Mouse (Mus musculus) adrenal gland, postnatal 10 days (tissue): ENCODE measurements around the gene Lmo1. TPM values are rescaled to one million over a fixed set of nuclear protein-coding genes. Genes with fewer than 3 reads are reported as not detected.
"Not testable (repeated sequence)": the region's sequence is repeated elsewhere in the genome, so short reads cannot be mapped to it uniquely, and the experiment has no call there.

Experiments used
- DNase-seq: peaks from one replicate; pipeline ENCODE4 v3.0.0; 2021; ENCODE audit warnings: mixed read lengths
- total RNA-seq, 2 experiments: library from RNA; stranded (reverse); gene quantifications; 2 replicates each; pipeline ENCODE4 v1.2.3; 2021

Lmo1 gene
- total RNA-seq, 2 experiments from 2014 or later: 8.1 to 12.5 TPM

DNA sequence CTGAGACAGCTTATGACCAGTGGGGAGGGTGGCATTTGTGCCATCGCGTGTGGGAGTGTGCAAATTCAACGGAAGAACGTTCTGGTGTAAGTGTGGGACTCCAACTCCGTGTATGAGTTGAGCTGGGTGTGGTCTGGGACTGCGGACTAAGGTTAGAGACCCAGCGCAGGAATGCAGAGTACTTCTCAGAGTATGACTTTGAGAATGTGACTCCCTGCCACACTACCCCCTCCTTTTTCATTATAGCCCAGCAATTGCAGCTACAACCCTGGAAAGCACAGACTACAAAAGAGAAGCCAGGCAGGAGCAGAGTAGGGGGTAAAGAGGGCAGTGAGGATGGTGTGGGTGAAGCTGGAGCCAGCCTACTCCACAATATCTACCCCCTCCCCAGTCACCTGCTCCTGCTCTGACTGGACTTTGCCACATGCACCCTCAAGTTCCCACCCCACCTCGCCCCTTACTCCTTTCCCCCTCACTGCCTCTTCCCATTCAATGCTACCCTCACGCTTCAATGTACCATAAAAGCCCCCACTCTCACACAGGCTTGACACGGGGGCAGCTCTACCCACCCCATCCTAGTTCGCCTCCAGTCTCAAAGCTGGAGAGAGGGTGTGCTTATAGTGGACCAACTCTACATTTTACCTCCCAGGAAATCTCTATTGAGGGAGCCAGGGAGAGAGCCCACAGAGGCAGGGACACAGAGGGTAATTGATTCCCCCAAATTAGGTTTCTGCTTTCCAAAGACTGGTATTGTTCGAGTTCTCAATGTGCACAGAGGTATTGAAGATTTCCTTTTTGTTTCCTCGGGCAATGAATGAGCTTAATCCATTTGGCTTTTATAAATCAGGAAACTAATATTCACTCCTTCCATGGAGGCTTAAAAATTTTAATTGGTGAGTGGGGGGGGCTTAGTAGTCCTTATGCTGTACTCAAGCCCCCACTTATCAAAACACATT is 941 bp upstream of the Lmo1 start:
- no peak for DNase-seq

DNA sequence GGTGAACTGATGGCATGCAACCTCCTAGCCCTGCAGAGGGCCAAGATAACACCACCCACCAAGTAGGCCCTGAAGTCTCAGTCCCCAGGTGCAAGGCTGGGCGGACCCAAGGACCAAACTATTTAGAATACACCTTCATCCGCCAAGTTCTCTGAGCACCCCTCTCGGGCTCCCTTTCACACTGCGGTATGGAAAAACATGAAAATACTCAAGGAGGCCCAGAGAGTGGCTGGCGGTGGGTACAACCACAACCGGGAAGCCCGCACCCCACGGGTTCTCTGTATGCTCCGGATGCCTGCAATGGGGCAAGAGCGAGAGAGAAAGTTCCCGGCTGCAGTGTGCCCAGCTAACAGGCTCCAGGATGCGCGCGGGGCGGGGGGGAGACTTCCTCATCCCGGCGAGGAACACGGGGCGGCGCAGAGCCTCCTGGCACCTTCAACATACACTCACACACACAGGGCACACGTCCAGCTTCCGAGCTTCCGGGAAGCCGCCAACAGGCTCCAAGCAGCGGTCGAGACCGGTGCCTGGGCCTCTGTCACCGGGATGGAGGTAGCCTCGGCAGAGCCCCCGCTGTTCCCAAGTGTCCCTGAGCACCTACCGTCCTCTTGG is 564 bp downstream of the Lmo1 start:
- peak; percentile 64 for DNase-seq

DNA sequence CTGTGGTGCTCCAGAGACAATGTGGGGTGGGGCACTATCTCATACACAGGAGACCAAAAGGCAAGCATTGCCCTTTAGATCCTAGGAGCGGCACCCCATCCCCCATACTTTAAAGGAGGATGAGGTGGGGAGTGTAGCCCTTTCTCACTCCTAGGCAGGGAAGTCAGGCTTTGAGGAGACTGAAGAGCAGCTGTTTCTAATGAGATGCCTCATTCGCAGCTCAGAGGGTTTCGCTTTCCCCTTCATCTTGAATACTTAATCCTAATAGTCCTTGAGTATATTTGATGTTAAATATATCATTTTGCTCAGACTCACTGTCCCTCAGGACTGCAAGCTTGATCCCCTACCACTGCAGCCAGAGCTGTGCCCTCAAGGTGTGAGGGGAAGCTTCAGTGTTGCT is 3.1 kb downstream of the Lmo1 start:
- no peak for DNase-seq

DNA sequence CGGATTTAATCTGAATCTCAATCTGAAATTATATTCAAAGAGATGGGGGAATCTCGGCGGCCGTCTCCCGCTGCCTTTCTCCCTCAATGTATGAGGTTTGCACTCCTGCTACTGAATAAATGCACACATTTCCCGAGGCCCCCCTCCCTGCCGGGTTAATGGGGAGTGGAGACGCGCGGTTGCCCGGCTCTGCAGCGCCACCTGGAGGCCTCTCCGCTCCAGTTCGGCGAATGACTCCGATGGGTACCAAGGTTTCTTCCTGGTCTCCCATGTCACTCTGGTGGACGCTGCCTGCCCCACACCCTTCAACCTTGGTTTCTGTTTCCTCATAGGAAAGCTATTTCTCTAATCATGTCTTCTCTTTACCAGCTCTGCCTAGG is 4.6 kb downstream of the Lmo1 start:
- peak; percentile 93 for DNase-seq

DNA sequence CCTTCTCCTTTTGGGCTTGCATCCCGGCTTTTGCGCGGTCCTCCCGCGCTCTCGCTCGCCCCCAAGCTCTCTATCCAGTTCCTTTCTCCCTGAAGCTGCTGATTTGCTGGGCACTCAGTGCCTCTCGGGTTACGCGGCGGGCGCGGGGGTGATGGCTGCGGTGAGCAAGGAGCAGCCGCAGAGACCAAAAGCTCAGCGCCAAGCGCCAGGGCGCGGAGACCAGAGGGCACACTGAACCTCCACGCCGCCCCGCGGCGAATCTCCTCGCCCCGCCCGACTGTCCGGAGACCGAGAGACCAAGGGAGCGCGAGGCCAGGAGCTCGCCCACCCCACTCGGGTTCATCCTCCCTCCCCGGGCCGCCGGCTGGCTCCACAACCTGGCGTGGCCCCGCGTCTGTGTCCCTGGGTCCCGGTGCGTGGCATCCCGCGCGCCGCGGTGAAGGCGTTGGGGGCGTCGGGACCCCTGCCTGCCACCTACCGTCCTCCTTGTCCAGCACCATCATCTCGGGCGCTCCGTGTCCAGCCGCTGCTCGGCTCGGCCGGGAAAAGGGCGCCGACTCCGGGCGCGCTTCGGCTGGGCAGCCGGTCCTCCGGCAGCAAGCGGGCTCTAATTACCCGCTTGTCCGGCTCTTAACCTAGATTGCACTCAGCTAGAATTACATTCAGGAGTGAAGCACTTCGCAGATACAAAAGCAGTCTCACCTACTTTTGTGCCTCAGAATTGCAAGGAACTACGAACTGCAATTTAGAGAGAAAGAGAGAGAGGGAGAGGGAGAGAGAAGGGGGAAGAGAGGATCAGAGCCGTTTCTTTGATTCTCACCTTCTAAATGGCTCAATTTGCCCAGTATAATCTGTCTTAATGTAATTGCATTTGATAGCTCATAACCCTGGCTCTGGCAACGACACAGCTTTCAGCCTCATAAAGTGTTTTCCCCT is 5.2 kb downstream of the Lmo1 start:
- peak; percentile 43 for DNase-seq

DNA sequence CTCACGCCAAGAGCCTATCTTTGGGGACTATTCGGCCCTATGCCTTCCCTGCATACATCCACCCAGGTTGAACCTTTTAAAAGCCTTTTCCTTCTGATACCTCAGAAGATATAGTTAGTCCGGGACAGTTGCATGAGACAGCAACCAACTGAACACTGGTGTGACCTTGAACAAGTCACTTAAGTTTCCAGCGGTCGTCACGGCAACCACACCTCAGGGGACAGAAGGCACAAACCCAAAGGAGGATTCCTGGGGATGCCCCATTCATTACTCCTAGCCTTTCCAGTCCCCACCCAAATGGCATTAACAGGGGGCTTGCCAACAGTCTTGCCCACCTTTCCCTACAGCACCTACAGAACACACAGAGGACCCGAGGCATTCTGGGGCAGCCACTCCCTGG is 6.3 kb downstream of the Lmo1 start:
- no peak for DNase-seq

DNA sequence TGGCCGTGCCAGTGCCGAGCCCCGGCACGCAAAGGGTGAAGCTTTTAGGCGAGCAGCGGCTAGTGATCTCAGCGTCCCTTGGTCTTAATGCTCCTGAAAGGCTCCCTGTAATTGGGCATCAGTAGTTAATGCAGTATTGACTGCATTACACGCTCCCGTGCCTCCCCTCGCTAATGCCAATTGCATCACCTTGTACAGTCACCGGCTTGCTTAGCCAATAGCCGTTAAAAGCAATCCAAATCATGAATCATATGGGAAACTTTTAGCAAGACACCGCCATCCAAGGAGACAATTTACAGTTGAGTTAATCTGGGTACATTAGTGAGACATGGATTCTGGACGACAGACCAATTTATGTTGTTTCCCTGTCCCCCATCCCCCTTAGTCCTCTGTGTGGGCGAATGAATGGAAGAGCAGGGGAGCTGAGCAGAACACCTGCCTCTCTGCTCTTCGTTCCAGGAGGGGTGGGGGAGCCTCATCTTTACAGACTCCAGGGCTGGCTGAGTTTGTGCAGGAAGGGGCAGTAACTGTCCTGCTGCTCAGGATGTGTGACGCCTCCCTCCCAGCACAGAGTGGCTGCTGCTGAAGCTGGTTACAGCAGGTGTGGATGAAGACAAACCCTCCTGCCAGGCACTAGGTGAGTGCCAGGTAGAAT is 8.9 kb downstream of the Lmo1 start:
- DNase-seq: no peak

DNA sequence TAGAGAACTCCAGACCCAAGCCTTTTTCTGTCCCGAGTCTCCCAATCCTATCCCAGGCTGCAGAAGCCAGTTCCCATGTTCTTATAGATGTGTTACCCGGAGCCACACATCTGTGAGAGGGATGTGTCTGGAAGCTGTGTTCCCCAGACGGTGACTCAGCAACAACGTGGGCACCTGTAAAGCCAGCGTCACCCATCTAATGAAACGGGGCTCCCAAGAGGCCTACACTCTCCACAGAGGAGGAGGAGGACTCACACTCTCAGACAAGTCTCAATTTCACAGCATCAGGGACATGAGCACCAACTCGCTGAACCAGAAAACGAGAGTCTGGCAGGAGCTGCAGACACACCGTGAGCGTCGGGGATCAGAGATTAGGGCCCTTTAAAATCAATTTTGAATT is 20.7 kb downstream of the Lmo1 start:
- DNase-seq: no peak

DNA sequence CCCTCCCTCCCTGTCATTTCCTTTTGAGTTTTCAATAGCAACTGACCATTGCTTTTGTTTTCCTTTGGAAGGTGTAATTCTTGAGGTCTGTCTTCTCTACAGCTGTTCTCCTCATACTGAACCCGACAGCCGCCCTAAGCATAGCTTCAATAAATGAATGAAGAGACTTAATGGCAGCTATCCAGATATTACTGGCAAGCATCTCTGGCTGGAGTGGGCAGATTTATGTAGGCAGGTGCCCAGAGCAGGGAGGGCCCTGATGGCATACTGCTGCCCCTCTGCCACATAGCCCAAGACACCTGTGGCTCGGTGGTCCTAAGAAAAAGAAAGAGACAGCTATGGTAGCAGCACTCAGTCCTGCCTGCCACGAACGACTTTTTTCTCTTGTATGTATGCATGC is 21.5 kb downstream of the Lmo1 start:
- no peak for DNase-seq

DNA sequence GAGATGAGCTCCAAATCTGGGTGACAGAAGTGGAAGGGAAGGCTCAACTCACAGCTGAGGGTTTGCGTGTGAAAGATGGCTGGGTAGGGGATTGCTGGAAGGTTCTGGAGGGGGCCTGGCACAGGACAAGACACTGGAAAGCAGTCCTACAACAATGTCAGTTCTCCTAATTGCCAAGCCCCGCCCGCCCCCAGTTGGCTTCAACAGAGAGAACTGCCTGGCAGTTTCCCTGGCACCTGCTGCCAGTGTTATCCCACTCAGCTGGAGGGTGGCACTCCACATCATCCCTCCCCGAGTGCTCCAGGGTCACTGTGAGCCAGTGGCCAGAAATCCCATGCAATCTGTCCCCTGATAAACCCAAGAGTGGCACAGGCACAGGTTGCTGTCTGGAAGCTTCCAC is 23.9 kb downstream of the Lmo1 start:
- DNase-seq: no peak

DNA sequence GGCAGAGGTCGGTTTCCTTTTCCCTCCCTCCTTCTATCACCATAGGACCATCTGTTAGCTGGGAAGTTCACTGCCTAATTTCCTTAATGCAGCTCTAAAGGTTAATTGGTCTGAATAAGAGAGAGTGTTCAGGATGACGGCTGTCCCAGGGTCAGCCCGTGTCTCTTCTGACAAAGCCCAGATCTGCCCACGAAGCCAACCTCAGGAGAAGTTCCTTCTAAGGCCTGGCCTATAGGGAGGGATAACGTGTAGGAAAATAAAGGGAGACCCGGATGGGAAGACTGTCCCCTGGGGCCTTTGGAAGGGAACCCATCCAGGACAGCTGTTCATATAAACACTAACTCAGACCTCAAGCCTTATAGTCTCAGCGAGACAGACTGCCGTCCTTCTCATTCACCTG is 29.8 kb downstream of the Lmo1 start:
- DNase-seq: no peak

DNA sequence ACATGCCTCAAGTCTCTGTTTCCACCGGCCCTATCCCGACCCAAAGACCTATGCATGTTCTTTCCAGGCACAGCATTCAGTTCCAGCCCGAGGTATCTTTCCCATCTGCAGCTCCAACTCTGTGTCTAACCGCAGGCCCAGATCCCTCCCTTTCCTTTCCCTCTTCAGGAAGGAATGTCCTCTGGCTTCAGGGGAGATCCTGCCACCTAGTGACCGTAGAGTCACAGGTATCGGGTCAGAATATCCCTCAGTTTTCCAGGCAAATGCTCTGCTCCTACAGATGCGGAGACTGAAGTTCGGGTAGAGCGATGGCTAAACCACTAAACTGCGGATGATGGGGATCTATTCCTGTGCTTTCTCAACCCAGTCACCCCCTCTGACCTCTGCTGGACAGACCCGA is 30.3 kb downstream of the Lmo1 start:
- no peak for DNase-seq

DNA sequence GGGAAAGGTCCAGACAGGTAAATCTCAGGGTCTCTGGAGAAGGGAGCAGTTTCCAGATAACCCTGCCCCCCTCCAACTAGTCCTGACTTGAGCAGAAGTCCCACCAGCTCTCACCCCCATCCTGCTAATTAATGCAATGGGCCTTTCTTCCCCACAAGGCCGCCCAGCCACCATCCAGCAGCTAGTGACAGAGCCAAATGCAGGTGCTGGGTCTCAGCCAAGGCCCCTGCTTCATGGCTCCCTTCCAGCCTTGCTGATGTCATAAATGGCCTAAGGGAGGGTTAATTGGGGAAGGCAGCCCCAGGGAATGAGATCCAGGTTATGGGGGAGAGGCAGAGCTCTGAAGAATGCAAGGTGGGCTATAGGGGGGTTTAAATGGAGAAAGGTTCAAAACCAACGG is 32.4 kb downstream of the Lmo1 start:
- peak; percentile 84 for DNase-seq

DNA sequence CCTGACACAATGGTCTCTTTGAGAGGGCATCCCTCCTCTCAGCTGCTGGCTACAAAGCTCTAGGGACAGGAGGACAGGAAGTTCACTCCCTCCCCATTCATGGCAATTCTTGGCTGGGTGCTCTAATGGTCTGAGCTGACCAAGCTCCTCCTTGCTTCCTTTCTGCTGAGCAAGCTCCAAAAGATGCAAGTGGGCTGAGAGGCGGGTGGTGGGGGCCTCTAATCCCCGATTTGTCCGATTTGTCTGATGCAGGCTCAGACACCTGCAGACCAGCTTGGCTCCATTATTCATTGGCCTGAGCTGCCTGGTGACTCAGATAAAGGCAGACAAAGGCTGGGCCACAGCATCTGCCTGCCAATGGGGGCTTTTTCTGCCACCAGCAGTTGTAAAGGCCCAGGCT is 33.3 kb downstream of the Lmo1 start:
- DNase-seq: peak; percentile 26

DNA sequence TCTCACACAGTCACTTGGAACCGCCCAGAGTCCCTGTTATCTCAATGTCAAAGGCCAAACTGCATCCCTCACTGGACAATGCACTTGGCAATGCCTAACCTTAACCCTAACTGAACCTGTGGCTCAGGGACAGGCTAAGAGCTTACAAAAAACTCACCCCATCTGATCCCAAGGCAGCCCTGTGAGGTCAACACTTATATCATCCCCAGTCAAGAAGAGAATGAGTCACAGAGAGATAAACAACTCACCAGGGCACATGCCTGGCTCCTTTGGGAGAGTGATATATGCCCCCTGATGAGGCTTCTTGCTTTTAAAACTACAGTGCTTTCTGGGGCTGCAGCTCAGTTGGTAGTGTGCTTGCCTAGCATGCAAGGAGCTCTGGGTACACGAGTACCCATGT is 34.0 kb downstream of the Lmo1 start:
- peak; percentile 28 for DNase-seq

DNA sequence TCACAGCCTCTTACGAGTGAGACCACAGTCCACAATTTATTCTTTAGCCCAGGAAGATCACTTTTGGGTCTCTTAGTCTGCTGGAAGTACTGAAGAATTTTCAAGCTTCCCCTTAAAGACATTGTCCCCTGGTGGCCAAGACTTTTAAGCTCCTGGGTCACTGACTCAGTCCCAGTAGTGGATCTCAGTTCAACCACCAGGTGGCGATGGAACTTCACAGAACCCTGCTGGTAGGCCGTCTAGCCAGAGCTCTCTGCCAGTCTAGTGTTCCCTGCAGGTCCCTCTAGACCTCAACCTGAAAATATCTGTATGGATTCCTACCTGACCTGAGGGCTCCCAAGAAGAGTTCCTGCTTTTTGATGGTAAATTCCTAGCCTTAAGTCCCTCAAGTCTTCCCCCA is 35.6 kb downstream of the Lmo1 start:
- peak; percentile 92 for DNase-seq

DNA sequence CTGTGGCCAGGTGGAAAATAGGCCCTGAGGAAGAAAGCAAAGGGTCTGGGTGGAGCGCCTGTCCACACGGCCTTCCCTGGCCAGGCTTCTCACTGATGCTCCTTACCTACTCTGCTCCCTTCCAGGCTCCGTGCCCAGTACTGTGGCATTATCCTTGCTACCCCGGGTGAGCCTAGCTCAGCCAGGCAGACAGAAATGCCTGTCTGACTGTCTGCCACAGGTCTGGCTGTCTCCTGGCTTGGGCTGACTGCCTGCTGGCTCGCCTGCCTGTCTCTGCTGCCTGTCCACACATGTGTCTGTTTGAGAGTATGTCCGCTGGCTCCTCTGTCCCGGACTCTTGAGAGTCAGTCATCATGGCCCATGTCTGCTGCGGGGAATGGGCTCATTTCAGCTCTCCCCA is 37.6 kb downstream of the Lmo1 start:
- no peak for DNase-seq

DNA sequence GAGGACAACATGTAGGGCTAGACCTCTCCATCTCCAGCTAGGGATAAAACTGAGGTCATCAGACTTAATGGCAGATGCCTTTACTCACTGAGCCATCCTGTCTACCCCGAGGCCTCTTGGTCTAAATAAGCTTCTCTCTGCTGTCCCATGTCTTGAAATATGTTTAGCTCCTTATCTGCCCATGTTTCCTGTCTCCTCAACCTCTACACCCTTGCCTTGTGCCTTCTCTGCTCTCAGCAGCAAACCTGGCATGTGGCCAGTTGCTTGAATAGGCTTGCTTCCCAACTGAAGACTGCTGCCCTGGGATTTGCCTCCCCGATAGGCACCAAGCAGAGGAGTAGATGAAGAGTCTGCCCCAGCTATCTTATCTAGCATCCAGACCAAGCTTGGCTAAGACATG is 43.4 kb downstream of the Lmo1 start:
- DNase-seq: no peak

DNA sequence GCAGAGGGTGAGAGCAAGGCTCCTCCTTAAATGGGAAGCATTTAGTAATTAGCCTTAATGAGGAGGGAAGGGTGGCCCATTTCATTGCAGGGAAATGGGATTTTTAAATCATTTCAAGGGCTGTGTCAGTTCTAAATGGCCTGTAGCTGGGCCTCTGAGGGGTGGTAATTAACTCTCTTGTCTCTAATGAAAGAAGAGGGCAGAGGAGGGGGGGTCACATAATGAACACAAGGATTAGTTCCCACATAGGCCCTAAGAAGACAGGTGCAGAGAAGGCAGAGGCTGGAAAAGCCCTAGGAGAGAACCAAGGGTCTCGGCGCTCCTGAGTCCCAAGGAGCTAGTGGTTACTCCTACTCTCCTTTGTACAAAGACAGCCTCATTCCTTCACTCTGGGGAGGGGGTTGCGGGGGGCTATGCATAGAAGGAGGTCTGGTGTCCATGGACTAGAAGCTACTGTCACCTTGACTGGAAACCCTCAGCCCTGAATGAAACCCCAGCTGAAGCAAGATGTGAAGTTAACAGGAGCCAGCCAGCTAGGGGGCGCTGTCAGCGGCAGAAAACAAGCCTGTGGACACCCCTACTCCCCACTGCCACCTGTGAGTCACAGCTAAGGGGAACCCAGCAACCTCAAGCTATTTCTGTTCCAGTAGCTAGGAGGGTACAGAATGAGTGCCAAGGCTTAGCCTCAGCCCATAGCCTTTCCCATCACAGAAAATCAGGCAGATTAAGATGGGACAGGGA is 44.9 kb downstream of the Lmo1 start:
- DNase-seq: no peak

DNA sequence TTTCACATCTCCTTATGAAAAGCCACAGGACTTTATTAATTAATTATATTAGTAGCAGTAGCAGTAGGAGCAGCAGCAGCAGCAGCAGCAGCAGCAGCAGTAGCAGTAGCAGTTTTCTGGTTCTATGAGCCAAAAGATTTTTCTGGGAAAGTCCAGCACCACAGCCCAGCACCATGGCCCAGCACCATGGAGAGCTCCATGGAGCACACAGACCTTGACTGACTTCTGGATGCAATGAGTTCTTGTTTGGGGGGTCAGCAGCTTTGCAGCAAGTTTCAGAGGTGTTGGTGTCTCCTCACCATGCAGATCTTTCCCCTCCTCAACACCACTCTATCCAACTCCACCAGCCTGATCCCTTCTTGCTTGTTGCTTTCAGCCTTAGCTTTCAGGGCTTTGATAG is 45.6 kb downstream of the Lmo1 start:
- DNase-seq: peak; percentile 69

DNA sequence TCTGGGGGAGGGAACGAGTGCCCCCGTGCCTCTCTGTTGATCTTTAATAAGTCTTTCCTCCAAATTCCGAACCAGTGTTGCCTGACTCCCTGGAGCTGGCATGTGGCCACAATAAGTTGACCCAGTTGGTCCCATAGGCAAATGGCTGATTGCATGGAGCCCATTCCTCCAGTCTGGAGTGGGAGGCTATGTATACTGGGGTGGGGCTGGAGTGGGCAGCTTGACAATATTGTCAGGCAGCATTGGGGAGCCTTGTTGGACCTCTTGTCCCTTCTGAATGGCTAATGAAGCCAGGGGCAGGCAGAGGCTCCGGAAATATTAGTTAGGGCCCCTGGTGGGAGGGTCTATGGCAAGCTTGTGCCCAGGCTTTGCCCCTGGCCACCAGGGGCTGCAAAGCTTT is 59.1 kb downstream of the Lmo1 start:
- no peak for DNase-seq

DNA sequence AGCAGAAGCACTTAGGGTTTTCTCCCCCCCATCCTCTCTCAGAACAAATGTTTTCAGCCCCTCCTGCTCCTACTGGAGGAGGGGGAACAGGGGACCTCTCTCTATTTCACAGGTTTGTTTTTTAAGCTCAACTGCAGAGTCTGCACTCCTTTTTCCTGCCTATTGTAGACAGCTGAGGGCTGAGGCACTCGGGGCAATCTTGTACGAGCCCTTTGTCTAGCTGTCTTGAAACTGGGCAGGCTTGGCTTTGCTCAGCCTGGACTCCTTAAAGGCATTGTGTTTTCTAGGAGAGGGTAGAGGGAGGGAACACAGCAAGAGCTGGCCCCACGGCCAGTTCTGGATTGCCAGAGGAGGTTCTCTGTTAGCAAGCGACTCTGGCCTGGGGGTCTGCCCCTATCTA is 59.5 kb downstream of the Lmo1 start:
- DNase-seq: not testable (repeated sequence)
